Mouse (Mus musculus): ENCODE results near the gene Lmna.

The Lmna gene

DNA sequence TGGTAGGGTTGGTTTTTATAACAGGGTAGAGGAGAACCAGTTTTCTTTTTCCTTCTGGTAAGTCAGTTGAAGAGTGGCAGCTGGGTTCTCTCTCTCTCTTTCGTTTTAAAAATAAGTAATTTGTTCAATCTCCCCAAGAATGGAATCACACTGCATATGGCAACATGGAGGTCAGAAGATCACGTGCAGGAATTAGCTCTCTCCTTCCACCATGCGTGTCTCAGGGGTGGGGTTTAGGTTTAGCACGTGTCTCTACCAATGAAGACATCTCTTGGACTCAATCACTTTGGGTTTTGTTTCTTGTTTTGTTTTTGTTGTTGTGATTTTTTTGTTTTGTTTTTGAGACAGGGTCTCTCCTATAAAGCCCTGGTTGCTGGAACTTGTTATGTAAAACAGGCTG is 29.9 kb downstream of the Lmna start:
- in situ Hi-C loops (cut with MboI, MseI) = no loop called here

- in situ Hi-C loops (cut with MboI, MseI) = no loop called here
Observed at GRCm38 (mm10) chr3:88479163-88479562, 30.6 kb downstream of the Lmna start.

- in situ Hi-C loops (cut with MboI, MseI) = no loop called here
Observed at GRCm38 (mm10) chr3:88477735-88478134, 32.0 kb downstream of the Lmna start.

DNA sequence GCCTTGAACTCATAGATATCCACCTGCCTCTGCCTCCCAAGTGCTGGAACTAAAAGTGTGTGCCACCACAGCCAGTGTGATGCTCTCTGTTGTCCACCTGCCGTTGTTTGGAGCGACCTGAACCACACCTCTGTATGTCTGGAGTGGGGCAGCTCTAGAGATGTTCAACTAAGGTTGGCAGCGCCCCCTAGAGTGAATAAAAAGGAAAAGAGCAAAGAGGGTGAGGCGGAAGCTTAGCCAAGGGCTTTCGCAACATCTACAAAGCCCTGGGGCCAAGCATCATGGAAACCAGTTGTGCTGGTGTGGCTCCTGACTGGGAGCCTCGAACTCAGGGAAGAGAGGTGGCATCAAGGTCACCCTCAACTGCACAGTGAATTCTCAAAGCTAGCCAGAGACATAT is 33.4 kb downstream of the Lmna start:
- in situ Hi-C loops (cut with MboI, MseI) = no loop called here

GRCm38 (mm10) chr3:88473571-88473970 is 36.2 kb downstream of the Lmna start:
- in situ Hi-C loops (cut with MboI, MseI) = loop anchor here (5.0 kb wide), 1 partner anchor 66 kb away; no protein-coding TSS in a partner anchor

- in situ Hi-C loops (cut with MboI, MseI) = loop anchor here (5.0 kb wide), 1 partner anchor 66 kb away; no protein-coding TSS in a partner anchor
Observed at GRCm38 (mm10) chr3:88473020-88473419, 36.7 kb downstream of the Lmna start.

GRCm38 (mm10) chr3:88470943-88471479 is 38.7 kb downstream of the Lmna start:
- in situ Hi-C loops (cut with MboI, MseI) = loop anchor here (5.0 kb wide), 1 partner anchor 64 kb away; no protein-coding TSS in a partner anchor

GRCm38 (mm10) chr3:88469466-88469865 is 40.3 kb downstream of the Lmna start:
- in situ Hi-C loops (cut with MboI, MseI) = no loop called here

DNA sequence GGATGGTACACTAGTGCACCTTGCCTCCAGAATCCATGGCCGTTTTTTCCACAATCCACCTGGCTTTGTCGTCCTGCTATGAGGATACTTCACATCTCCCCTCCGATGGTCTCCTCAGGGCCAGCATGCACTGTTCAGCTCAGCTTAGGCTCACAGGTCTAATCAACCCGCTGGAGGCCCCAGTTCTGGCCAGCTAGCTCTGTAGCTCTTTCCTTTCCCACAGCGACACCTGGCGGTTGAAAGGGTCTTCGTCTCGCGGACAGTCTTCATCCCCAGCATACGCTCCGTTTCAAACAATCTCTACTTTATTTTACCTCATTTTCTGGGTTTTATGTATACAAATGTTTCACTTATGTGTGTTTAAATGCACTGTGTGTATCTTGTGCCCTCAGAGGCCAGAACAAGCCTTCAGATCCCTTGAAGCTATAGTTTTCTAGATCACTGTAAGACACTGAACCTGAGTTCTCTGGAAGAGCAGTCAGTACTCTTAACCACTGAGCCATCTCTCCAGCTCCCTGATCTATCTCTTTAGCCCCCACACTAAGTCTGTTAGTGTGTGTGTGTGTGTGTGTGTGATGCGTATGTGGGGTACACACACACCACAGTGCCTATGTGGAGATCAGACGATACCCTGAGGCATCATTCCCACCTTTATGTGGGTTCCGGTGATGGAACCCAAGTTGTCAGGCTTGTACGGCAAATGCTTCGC is 42.5 kb downstream of the Lmna start:
- in situ Hi-C loops (cut with MboI, MseI) = no loop called here

DNA sequence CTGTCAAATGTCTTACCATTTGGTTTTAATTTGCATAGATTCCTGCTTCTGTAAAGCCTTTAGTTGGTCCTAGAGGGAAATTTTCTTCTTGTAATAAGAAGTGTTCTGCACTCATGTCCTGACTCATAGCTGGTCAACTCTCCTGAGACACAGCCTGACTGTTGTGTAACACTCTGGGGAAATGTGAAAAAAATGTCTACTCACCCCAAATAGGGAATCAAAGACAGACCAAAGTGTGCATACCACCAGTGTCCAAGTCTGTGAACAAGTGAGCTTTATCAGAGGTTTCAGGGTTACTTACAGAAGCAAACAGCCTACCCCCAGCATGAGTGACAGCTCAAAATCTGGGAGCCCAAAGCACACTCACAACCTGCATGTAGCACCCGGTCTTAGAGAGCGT is 44.6 kb downstream of the Lmna start:
- in situ Hi-C loops (cut with MboI, MseI) = no loop called here

GRCm38 (mm10) chr3:88464425-88464824 is 45.3 kb downstream of the Lmna start:
- in situ Hi-C loops (cut with MboI, MseI) = no loop called here

DNA sequence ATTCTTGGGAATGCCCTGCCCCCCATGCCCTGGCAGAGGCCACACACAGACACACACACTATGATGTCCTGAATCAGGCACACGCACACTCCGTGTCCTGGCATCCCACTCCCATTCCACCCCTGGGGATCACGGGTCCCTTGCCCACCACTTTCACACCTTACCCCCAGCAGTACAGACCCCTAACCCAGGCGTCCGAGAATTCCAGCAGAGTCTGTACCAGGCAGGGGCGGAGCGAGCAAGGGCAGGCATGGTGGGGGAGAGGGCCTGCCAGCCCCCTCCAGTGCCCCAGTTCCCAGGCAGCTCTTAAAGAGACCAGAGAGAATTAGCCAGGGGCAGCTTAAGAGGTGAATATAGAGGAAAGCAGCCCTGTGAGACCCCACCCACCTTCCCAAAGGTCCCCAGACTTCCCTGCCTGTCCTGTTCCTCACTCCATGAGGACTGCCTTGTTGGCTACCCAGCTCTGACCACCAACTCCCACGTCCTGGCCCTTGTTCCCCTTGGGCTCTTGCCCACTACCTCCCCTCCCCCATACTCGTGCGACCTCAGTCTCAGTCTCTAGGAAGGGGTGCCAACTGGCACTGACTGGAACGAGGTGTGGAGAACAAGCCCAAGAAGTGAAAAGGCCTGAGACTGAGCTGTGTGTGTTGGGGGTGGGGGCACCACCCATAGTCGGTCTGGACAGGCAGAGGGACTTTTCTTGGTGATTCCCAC is 48.6 kb downstream of the Lmna start, which contains the start of gene Sema4a:
Sema4a (minus strand) TSS at position 200 of the 714 bp plus-strand sequence.
- in situ Hi-C loops (cut with MboI, MseI) = no loop called here

- in situ Hi-C loops (cut with MboI, MseI) = no loop called here
Observed at GRCm38 (mm10) chr3:88460029-88460428, 49.7 kb downstream of the Lmna start.

DNA sequence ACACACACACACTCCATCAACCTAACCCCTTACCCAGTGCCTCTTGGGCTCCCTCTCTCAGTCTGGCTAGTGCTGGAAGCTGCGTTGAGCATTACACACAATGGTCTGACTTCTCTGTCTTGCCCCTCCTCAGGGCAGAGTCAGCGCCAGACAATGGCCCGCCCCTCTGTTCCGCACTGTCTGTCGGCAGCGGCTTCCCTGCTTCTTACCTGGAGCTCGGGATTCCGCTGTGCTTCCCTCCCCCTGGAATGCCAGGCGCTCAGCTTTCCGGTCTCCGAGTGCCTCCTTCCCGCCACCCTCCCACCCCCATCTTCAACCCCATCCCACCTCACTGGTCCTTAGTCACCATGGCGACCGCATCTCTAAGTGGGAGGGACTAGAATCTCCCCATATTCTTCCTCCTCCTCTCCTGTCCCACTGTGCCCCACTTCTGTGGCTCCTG is 51.0 kb downstream of the Lmna start:
- in situ Hi-C loops (cut with MboI, MseI) = no loop called here

GRCm38 (mm10) chr3:88456746-88457532 is 52.8 kb downstream of the Lmna start:
- in situ Hi-C loops (cut with MboI, MseI) = no loop called here

GRCm38 (mm10) chr3:88456313-88456712 is 53.4 kb downstream of the Lmna start:
- in situ Hi-C loops (cut with MboI, MseI) = no loop called here

GRCm38 (mm10) chr3:88455588-88456264 is 54.0 kb downstream of the Lmna start:
- in situ Hi-C loops (cut with MboI, MseI) = no loop called here

- in situ Hi-C loops (cut with MboI, MseI) = no loop called here
Observed at GRCm38 (mm10) chr3:88454762-88455587, 54.8 kb downstream of the Lmna start.

GRCm38 (mm10) chr3:88453986-88454385 is 55.8 kb downstream of the Lmna start:
- in situ Hi-C loops (cut with MboI, MseI) = no loop called here

GRCm38 (mm10) chr3:88453369-88453768 is 56.4 kb downstream of the Lmna start:
- in situ Hi-C loops (cut with MboI, MseI) = no loop called here

Data from T-helper 17 cell (primary cell).